Mouse (Mus musculus): ENCODE results near the gene Timp2. TPM values are rescaled to one million over a fixed set of nuclear protein-coding genes. Genes with fewer than 3 reads are reported as not detected.
A peak's percentile ranks its signal among the peaks of the same experiment; 100 is the strongest.

The Timp2 gene
- polyA plus RNA-seq, 1 experiment from 2014 or later = 115 TPM

DNA sequence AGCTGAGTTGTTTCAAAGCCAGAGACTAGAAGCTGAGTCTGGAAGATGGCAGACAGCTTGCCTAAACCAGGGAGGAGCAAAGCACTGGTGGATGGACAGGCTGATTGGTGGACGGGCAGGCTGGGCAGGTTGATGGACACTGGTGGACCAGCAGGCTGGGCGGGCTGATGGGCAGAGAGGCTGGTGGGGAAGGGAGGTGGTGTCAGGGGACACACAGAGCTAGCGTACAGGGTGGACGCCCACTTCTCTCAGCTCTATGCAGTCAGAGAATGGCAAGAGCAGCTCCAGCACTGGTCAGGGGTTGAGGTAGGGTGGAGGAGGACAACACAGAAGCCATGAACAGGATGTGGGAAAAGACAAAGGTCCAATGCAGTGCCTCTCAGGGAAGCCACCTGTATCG is 13.7 kb upstream of the Timp2 start:
- ATAC-seq (ENCODE audit: insufficient number of reproducible peaks, insufficient read depth, low FRiP score, low TSS enrichment) = no peak

GRCm38 (mm10) chr11:118368330-118368729 is 12.8 kb upstream of the Timp2 start:
- no peak overlapping the region for H3K9ac ChIP-seq
- H3K4me2 ChIP-seq (replicated peaks) = no peak overlapping the region
- 61% methylated on average over 3 of the region's 3 CpGs for WGBS
- peaks cover 55% of the 10 kb centered on the region for H3K4me1 ChIP-seq
- H3K27ac ChIP-seq = no peak overlapping the region
- no peaks in the 10 kb centered on the region for H3K9me3 ChIP-seq
- ATAC-seq (ENCODE audit: insufficient number of reproducible peaks, insufficient read depth, low FRiP score, low TSS enrichment) = no peak
- no peaks in the 10 kb centered on the region for H3K36me3 ChIP-seq
- no peaks in the 10 kb centered on the region for H3K27me3 ChIP-seq
- no peak overlapping the region for H3K4me3 ChIP-seq

More for the DNA sequence above, 13.7 kb upstream of the Timp2 start:
- Histone ChIP-seq H3K27me3 (no peaks in the 10 kb centered on the region), H3K9me3 (no peaks in the 10 kb centered on the region), H3K4me1 (peaks cover 48% of the 10 kb centered on the region), H3K36me3 (no peaks in the 10 kb centered on the region), H3K4me2 (replicated peaks) (no peak overlapping the region), H3K4me3 (no peak overlapping the region), H3K9ac (no peak overlapping the region), H3K27ac (no peak overlapping the region)
- WGBS = 90% methylated on average over 5 of the region's 5 CpGs

DNA sequence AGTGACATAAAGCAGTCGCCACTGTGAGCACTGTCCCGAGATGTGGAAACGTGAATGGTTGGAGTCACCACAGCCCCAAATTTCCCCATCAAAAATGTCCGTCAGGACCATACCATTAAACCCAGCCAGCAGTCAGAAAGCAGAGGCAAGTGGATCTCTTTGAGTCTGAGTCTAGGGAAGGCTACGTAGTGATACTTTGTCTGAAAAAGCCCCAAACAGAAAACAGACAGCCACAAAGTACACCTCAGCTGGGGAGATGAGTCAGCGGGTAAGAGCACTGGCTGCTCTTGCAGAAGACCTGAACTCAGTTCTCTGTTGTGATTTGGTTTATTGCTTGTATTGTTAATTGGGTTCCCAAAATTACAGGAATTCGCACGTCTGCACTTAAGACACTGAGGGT is 11.0 kb upstream of the Timp2 start:
- Histone ChIP-seq H3K27me3 (no peaks in the 10 kb centered on the region), H3K4me3 (no peak overlapping the region), H3K9me3 (no peaks in the 10 kb centered on the region), H3K27ac (peak overlapping the region; percentile 96), H3K4me2 (replicated peaks) (no peak overlapping the region), H3K4me1 (peaks cover 59% of the 10 kb centered on the region), H3K9ac (no peak overlapping the region), H3K36me3 (no peaks in the 10 kb centered on the region)
- WGBS = 54% methylated on average over 8 of the region's 8 CpGs
- no peak for ATAC-seq (ENCODE audit: insufficient number of reproducible peaks, insufficient read depth, low FRiP score, low TSS enrichment)

GRCm38 (mm10) chr11:118366108-118366507 is 10.6 kb upstream of the Timp2 start:
- H3K9ac ChIP-seq = no peak overlapping the region
- H3K4me2 ChIP-seq (replicated peaks) = no peak overlapping the region
- H3K36me3 ChIP-seq = no peaks in the 10 kb centered on the region
- no peak overlapping the region for H3K4me3 ChIP-seq
- 34% methylated on average over 3 of the region's 3 CpGs for WGBS
- H3K27me3 ChIP-seq = no peaks in the 10 kb centered on the region
- peaks cover 56% of the 10 kb centered on the region for H3K4me1 ChIP-seq
- no peak for ATAC-seq (ENCODE audit: insufficient number of reproducible peaks, insufficient read depth, low FRiP score, low TSS enrichment)
- peak overlapping the region; percentile 96 for H3K27ac ChIP-seq
- no peaks in the 10 kb centered on the region for H3K9me3 ChIP-seq

- Histone ChIP-seq H3K4me1 (peaks cover 65% of the 10 kb centered on the region), H3K36me3 (no peaks in the 10 kb centered on the region)
These were observed 9.6 kb upstream of the Timp2 start for GRCm38 (mm10) chr11:118365171-118365570.

GRCm38 (mm10) chr11:118364021-118364420 is 8.5 kb upstream of the Timp2 start:
- no peaks in the 10 kb centered on the region for H3K36me3 ChIP-seq
- H3K4me3 ChIP-seq = no peak overlapping the region
- H3K9me3 ChIP-seq = no peaks in the 10 kb centered on the region
- peaks cover 66% of the 10 kb centered on the region for H3K4me1 ChIP-seq
- no peaks in the 10 kb centered on the region for H3K27me3 ChIP-seq
- 78% methylated on average over 4 of the region's 4 CpGs for WGBS
- no peak for ATAC-seq (ENCODE audit: insufficient number of reproducible peaks, insufficient read depth, low FRiP score, low TSS enrichment)
- peak overlapping the region; percentile 96 for H3K27ac ChIP-seq
- no peak overlapping the region; the same call in 1 of the 2 replicates for H3K9ac ChIP-seq
- H3K4me2 ChIP-seq (replicated peaks) = peak overlapping the region; percentile 32; the same call in 1 of the 2 replicates

More at GRCm38 (mm10) chr11:118365171-118365570, 9.6 kb upstream of the Timp2 start:
- Histone ChIP-seq H3K4me3 (no peak overlapping the region), H3K4me2 (replicated peaks) (no peak overlapping the region), H3K27ac (peak overlapping the region; percentile 96), H3K9me3 (no peaks in the 10 kb centered on the region), H3K27me3 (no peaks in the 10 kb centered on the region), H3K9ac (no peak overlapping the region)
- WGBS = 25% methylated on average over 7 of the region's 7 CpGs
- ATAC-seq (ENCODE audit: insufficient number of reproducible peaks, insufficient read depth, low FRiP score, low TSS enrichment) = peak; percentile 54; the same call in 1 of the 2 replicates

- H3K27ac ChIP-seq = peak overlapping the region; percentile 96
- H3K9me3 ChIP-seq = no peaks in the 10 kb centered on the region
- ATAC-seq (ENCODE audit: insufficient number of reproducible peaks, insufficient read depth, low FRiP score, low TSS enrichment) = peak; percentile 74
- peak overlapping the region; percentile 32 for H3K4me2 ChIP-seq (replicated peaks)
- no peaks in the 10 kb centered on the region for H3K36me3 ChIP-seq
- peaks cover 66% of the 10 kb centered on the region for H3K4me1 ChIP-seq
- no peaks in the 10 kb centered on the region for H3K27me3 ChIP-seq
- H3K4me3 ChIP-seq = no peak overlapping the region
- under 1% methylated on average over 8 of the region's 8 CpGs for WGBS
- peak overlapping the region; percentile 38; the same call in 1 of the 2 replicates for H3K9ac ChIP-seq
These were observed 7.5 kb upstream of the Timp2 start for GRCm38 (mm10) chr11:118362971-118363518.

- Histone ChIP-seq H3K4me3 (no peak overlapping the region), H3K27ac (peak overlapping the region; percentile 96), H3K4me2 (replicated peaks) (peak overlapping the region; percentile 32), H3K9me3 (no peaks in the 10 kb centered on the region), H3K27me3 (no peaks in the 10 kb centered on the region), H3K9ac (peak overlapping the region; percentile 38), H3K4me1 (peaks cover 66% of the 10 kb centered on the region), H3K36me3 (no peaks in the 10 kb centered on the region)
- WGBS = 63% methylated on average over 1 of the region's 1 CpGs
- no peak for ATAC-seq (ENCODE audit: insufficient number of reproducible peaks, insufficient read depth, low FRiP score, low TSS enrichment)
These were observed 7.0 kb upstream of the Timp2 start for GRCm38 (mm10) chr11:118362501-118362900.

- Histone ChIP-seq H3K36me3 (no peaks in the 10 kb centered on the region), H3K27me3 (no peaks in the 10 kb centered on the region), H3K4me3 (no peak overlapping the region), H3K27ac (no peak overlapping the region), H3K9ac (no peak overlapping the region), H3K4me1 (peaks cover 52% of the 10 kb centered on the region), H3K4me2 (replicated peaks) (no peak overlapping the region), H3K9me3 (no peaks in the 10 kb centered on the region)
- no peak for ATAC-seq (ENCODE audit: insufficient number of reproducible peaks, insufficient read depth, low FRiP score, low TSS enrichment)
- WGBS = 53% methylated on average over 10 of the region's 10 CpGs
These were observed 5.4 kb upstream of the Timp2 start for GRCm38 (mm10) chr11:118360907-118361341.

DNA sequence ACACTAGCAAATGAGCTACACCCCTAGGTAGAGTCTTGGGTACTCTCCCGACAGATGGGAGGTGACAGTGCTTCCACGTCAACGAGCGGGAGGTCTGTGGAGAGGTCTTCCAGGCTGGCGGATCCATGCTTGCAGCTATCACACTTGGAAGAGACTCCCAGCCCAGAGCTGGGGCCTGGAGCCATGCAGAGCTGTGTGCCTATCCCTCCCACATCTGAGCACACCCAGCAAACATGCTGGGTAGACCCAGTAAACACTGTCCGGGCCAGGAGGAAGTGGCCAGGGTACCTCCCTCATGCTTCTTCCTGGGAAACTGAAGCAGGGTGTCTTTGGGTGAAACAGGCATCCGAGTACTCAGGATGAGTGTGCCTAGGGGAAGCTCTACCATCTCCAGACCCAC is 5.0 kb upstream of the Timp2 start:
- H3K4me3 ChIP-seq = no peak overlapping the region
- 79% methylated on average over 7 of the region's 7 CpGs for WGBS
- no peak overlapping the region for H3K27ac ChIP-seq
- H3K4me2 ChIP-seq (replicated peaks) = no peak overlapping the region
- H3K27me3 ChIP-seq = no peaks in the 10 kb centered on the region
- no peaks in the 10 kb centered on the region for H3K36me3 ChIP-seq
- no peak overlapping the region for H3K9ac ChIP-seq
- peaks cover 52% of the 10 kb centered on the region for H3K4me1 ChIP-seq
- ATAC-seq (ENCODE audit: insufficient number of reproducible peaks, insufficient read depth, low FRiP score, low TSS enrichment) = no peak
- H3K9me3 ChIP-seq = no peaks in the 10 kb centered on the region

- peak overlapping the region; percentile 95 for H3K27ac ChIP-seq
- no peaks in the 10 kb centered on the region for H3K27me3 ChIP-seq
- WGBS = under 1% methylated on average over 43 of the region's 43 CpGs
- H3K4me1 ChIP-seq = peaks cover 33% of the 10 kb centered on the region
- H3K36me3 ChIP-seq = peaks cover 9% of the 10 kb centered on the region; the same call in 1 of the 2 replicates
- peak overlapping the region; percentile 93 for H3K9ac ChIP-seq
- H3K9me3 ChIP-seq = no peaks in the 10 kb centered on the region
- peak overlapping the region; percentile 83 for H3K4me3 ChIP-seq
- peak overlapping the region; percentile 75 for H3K4me2 ChIP-seq (replicated peaks)
- peak; percentile 88 for ATAC-seq (ENCODE audit: insufficient number of reproducible peaks, insufficient read depth, low FRiP score, low TSS enrichment)
These were observed 335 bp downstream of the Timp2 start for GRCm38 (mm10) chr11:118355205-118355604.

- peaks cover 37% of the 10 kb centered on the region for H3K4me1 ChIP-seq
- ATAC-seq (ENCODE audit: insufficient number of reproducible peaks, insufficient read depth, low FRiP score, low TSS enrichment) = peak; percentile 19; the same call in 1 of the 2 replicates
These were observed 826 bp downstream of the Timp2 start for GRCm38 (mm10) chr11:118354636-118355191.

More at GRCm38 (mm10) chr11:118354636-118355191, 826 bp downstream of the Timp2 start:
- Histone ChIP-seq H3K4me2 (replicated peaks) (peak overlapping the region; percentile 75), H3K4me3 (peak overlapping the region; percentile 83), H3K27ac (peak overlapping the region; percentile 95), H3K27me3 (no peaks in the 10 kb centered on the region), H3K9ac (peak overlapping the region; percentile 93), H3K9me3 (no peaks in the 10 kb centered on the region), H3K36me3 (peaks cover 9% of the 10 kb centered on the region; the same call in 1 of the 2 replicates)
- 2% methylated on average over 34 of the region's 47 CpGs for WGBS

All from embryonic facial prominence, embryonic 12.5 days (tissue).